Mouse (Mus musculus) granulocyte monocyte progenitor cell, adult 5-6 weeks (primary cell): ENCODE data around the gene Lrrc75b. TPM values are rescaled to one million over a fixed set of nuclear protein-coding genes. Genes with fewer than 3 reads are reported as not detected.

Source experiments
- ATAC-seq: replicated peaks from 2 replicates; pipeline ENCODE4 v1.8.0; 2016; ENCODE audit warnings: mild to moderate bottlenecking, moderate TSS enrichment, inconsistent platforms; ENCODE audit not compliant: poor library complexity, severe bottlenecking
- total RNA-seq, 2 experiments: library from RNA; stranded (forward) in 1 of 2; stranded (reverse) in 1 of 2; fragments of 200-712, 200-1000 nt in 1 of 2; fragments of >200 nt in 1 of 2; fragmentation: Nextera tagmentation in 1 of 2; gene quantifications; 2 replicates each; pipeline ENCODE4 v1.2.3; 2014 to 2017

Gene Lrrc75b
- not detected in 2 replicates for total RNA-seq (2014; fragmentation: Nextera tagmentation)
- not detected in 2 replicates for total RNA-seq (2017)

DNA sequence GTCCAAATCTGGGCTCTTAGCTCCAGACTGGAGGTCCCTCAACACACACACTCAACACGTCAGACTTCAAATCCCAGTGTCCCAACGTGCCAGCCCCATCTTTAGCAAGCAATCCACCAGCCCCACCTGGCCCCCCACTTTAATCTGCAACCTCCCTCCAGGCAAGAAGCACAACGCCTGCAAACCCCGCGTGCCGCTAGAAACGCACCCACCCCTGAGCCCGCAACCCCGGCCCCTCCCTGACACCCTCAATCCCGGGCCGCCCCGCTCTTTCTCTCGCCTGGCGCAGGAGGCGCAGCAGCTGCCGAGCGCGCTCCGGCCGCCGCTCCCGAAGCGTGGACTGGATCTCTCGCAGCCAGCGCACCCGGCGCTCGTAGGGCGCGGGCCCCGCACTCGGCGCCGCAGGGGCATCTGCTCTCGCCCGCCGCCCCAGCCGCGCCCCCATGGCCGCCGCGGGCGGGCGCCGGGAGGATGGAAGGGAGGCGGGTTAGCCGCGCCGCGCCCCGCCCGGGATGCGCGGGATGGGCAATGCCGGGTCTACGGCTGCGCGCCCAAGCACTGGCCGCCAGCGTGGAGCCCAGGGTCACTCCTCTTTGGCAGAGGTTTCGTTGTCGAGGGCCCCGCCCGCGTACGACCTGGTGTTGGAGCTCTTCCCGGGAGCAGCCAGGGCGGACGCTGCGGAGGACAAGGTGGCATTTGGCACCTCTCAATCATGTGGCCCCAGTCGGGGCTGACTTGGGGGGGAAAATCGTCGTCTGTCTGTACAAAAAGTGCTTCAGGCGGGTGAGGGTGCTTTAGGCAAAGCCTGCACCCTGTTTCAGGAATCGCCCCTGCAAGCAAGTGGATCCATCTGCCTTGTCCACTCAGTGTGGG is at the start of gene Lrrc75b:
TSS of gene Lrrc75b (minus strand) at position 655 of the 873 bp plus-strand sequence.
- peak; percentile 41 for ATAC-seq

DNA sequence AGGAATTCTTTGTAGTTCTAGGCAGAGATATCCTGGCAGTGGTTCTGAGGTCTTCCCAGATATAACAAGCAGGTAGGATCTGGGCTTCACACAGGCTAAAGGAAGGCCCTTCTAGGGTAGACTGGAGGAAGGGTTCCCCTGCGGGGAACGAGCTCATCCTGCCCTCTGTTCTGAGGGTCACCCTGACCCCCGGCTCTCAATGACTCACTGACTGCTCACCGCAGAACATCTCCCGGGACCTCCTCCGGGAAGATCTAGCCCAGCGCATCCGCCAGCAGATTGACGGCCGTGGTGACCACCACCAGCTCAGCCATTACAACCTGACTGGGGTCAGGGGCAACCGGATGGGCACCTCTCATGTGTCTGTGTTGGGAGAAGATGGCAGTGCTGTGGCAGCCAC is 48.8 kb upstream of the Lrrc75b start:
- no peak for ATAC-seq

DNA sequence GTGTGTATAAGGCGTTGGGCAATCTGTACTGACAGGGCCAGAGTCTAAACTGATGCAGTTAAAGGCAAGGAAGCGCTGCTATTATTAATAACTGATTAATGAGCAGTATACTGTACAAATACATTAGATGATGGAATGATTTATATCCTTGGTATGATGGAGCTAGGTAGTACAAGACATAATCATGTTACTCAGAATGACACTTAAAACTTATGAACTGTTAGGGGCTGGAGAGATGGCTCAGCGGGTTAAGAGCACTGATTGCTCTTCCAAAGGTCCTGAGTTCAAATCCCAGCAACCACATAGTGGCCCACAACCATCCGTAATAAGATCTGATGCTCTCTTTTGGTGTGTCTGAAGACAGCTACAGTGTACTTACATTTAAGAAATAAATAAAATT is 47.1 kb upstream of the Lrrc75b start:
- no peak for ATAC-seq

DNA sequence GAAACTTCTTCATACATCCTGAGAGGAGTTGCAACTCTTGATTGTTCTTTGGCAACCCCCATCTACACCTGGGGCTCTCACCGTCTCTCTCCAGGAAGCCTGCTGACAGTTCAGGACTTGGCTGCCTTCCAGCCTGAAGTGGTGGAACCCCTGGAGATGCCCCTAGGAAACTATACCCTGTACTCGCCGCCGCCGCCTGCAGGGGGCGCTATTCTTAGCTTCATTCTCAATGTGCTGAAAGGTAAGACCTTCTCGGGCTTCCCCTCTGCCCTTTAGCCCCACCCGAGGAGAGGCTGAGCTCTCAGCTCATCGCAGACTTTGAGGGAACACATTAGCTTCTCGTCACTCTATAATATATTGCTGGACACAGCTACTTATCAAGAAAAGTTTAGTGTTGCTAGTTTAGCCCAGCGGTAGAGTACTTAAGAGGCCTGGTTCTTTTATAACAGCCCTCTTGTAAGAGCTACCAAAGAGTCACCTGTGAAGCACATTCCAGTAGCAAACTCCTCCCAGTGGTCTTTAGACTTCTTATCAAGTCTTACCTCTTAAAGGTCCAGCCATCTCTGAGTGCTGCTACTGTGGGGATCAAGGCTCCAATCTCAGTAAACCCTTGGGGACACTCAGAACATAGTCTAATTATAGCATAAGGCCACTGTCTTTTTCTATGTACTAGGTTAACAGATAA is 45.2 kb upstream of the Lrrc75b start:
- peak; percentile 17; the same call in 1 of the 2 replicates for ATAC-seq

DNA sequence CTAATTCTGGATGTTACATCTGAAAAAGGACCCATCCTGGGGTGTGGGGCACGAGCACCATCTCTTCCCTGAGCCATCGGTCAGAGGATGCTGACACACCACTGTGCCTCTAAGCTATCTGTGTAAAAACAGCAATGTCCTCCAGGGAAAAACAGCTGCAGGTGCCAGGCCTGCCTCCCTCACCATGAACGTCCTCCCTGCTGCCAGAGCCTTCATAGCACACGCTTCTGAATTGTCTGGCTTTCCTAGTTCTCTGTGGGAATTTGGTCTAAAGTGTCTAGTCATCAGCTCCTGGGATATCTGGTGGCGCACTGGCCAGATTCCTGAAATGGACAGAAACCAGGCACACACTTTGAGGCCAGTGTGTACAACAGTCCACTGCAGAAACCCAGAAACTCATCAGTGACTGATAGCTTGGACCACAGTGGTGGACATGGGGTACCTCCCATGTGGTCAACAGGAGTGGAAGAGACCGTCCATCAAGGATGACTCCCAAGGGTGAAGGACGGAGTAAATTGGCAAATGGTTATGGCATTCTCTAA is 40.1 kb upstream of the Lrrc75b start:
- no peak for ATAC-seq

DNA sequence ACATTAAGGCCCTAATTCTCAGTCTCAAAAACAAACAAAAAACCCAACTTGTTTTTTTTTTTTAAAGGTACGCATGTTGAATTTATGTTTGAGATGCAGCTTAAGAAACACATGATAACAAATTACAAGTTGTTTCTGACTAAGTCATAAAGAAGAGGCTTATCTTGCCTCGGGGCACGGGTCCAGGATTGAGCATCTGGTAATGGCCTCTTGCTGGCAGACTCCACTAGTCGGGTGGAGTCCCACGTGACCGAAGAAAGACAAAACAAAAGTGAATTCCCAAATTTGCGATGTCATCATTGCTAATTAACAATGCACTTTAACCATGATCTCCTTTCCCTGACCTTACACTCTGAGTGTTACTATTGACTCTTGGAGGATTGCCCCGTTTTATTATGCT is 35.9 kb upstream of the Lrrc75b start:
- ATAC-seq = no peak

DNA sequence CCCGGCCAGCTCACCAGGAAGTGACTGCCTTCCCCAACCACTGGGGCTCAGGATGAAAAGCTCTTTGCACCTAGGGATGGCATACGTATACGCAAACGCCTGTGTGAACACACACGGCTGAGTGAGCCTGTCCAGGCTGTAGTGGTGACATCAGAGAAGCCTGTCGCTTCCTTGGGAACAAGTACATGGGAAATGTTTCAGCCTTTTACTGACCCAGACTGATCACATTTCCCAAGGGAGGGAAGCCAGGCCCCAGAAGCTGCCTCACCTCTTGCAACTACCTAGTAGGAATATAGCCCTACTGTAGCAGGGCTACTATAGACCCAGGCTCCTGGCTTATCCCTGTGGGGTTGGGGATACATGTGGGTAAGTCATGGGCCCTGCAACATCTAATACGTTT is 32.5 kb upstream of the Lrrc75b start:
- no peak for ATAC-seq

- ATAC-seq = peak; percentile 82
These were observed 31.2 kb upstream of the Lrrc75b start for GRCm38 (mm10) chr10:75591211-75591894.

DNA sequence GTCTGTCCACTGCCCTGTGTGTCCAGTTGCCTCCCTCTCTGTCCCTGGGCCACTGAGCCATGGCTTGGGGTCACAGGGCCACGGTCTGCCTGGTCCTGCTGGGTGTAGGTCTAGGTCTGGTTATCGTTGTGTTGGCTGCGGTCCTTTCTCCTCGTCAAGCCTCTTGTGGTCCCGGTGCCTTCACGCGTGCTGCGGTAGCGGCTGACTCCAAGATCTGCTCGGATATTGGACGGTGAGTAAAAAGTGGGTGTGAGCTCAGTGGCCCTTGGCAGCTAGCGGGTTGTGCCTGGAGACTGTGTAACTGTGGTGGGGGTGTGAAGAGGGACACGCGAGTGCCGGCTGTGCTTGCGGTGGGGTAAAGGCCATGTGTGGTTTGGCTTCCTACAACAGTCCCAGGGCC is 29.5 kb upstream of the Lrrc75b start:
- ATAC-seq = peak; percentile 25

DNA sequence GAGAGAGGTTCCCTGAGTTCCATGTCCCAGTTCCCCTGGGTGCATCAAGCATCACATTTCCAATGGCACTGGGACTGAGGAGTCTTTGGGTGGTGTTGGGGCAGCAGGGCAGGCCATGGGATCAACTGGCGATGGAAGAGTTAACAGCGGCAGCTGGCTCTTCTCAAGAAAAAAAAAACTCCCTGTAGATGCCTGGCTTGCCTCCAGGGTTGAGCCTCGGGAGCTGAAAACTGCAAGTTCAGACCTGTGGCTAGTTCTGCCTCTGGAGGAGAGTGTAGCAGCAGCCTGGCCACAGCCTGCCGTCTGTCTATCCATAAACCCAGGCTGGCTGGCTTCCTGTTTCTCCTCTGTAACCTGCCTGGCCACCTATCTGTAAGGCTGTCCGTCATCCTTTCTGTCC is 29.0 kb upstream of the Lrrc75b start, which contains the start of gene Ggt5:
TSS of gene Ggt5 (plus strand) at position 212 of the 400 bp plus-strand sequence.
- ATAC-seq = peak; percentile 18; the same call in 1 of the 2 replicates

DNA sequence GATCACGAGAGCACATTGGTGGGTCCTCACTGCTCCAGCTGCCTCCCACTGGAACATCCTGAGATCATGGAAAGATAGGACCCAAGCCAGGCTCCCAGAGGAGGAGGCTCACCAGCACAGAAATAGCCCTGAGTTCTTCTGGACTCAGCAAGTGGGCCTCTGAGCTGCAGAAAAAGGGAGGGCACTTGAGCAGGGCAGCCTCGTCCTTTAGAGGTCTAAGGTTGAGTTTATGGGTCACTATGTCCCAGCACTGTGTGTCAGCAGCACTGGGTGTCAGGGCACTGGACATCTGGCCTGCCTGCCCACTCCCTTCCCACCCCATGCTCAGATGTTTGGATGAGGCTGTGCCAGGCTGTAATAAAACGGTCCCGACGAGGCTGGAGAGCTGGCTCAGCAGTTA is 28.2 kb upstream of the Lrrc75b start:
- ATAC-seq = no peak

DNA sequence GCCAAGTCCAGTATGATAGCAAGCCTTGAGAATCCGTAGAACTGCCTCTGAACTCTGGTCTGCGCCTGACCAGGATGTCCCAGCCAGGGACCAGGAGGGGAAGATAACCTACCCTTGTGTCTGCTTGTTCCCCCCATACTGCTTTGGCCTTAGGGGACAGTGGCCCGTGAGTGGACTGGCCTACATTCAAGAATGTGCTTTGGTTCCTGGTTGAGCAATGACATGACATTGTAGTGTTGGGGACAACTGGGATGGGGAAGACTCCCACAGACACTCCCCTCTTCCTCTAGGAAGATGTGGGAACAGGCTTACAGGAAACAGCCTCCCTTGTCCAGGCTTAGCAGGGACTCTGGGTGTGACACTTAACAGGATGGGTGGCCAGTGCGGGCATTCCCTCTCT is 27.7 kb upstream of the Lrrc75b start:
- ATAC-seq = no peak

DNA sequence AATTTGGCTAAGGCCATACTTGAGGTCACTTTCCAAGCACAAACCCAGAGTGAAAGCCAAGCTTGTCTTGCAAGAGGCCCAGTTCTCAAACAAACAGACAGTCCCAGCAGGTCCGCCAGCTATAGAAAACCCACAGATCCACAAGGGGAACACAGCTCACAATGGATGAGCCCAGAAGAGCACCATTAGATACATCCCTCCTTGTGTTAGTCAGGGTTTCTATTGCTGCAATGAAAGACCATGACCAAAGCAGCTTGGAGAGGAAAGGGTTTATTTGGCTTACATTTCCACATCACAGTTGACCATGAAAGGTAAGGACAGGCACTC is 26.4 kb upstream of the Lrrc75b start:
- ATAC-seq = no peak

GRCm38 (mm10) chr10:75585876-75586552 is 25.9 kb upstream of the Lrrc75b start:
- ATAC-seq = peak; percentile 73

DNA sequence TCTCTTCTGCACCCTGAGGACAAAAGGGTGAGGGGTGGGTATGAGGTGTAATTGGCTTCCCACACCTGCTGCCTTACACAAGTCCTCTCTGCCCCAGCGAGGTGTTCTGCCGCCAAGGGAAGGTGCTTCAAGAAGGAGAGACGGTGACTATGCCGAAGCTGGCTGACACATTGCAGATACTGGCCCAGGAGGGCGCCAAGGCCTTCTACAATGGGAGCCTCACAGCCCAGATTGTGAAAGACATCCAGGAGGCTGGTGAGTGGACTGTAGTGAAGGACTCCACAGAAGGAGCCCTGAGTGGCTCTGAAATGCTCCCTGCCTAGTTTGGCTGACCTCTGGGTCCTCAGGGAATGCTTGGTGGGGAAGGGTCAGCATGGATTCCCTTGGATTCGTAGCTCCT is 19.0 kb upstream of the Lrrc75b start:
- ATAC-seq = no peak

DNA sequence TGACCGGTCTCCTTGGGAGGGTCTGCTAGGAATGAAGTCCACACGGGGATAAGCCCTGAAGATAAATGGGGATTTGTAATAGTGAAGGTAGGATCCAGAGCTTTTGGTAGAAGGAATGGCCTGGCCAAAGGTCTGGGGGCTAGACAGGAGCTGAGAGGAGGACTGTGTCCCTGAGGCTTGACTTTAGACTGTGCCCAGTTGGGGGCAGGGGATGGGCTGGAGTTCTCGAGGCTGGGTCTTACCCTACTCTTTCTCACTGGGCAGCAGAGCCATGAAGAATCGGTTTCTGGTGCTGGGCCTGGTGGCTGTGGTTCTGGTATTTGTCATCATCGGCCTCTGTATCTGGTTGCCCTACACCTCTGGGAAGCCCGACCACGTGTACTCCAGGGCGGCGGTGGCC is 13.8 kb upstream of the Lrrc75b start:
- ATAC-seq = no peak

DNA sequence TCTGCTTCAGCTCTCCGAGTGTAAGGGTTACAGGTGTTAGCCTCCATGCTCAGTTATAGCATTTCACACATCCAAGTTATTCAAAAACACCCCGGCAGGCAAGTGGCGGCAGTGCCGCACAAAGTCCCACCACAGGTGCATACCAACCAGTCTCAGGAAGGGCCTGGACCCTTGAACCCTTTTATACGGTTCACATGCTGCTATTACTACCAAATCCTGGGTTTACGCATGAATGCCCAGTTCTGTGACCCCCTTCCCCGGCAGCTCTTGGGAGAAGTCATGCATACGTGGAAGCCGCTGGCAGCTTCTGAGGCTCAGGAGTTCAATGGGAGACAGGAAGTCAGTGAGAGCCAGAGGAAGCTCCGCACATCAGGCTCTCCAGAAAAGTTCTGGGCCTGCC is 13.1 kb upstream of the Lrrc75b start:
- no peak for ATAC-seq

GRCm38 (mm10) chr10:75571937-75572336 is 11.8 kb upstream of the Lrrc75b start:
- ATAC-seq = no peak

DNA sequence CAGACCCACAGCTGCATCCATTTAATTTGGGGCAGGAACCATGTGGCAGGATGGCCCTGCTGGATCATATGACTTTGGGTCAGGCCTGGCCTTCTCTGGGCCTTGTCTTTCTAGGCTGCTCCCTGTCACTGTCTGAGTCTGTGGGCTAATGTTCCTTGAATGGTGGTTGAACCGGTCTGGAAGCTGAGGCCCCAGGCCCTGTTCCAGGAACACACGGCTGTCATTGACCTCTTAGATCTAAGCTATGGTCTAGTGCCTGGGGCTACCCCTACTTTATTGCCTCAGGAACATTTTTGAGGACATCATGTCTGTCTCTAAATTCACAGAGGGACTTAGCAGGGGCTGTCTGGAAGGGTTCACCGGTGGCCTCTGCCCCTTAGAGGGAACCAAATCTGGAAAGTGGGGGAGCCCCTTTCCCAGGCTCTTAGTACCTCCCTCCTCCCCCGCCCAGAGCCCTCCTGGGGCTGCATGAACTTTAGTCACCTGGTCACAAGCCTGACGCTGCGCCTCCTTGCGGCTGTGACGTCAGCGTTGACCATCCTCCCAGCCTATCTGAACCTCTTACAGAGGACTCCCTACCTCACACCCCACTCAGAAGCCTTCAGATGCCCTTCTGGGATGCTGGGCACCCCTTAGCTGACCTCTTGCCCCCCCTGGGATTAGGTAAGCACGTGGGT is 11.0 kb upstream of the Lrrc75b start:
- ATAC-seq = no peak

- no peak for ATAC-seq
These were observed 8.7 kb upstream of the Lrrc75b start for GRCm38 (mm10) chr10:75568851-75569250.
